Mouse (Mus musculus): Measurements from ENCODE around the gene Gpx2. TPM values are rescaled to one million over a fixed set of nuclear protein-coding genes. Genes with fewer than 3 reads are reported as not detected.
"Not testable (repeated sequence)": the region's sequence is repeated elsewhere in the genome, so short reads cannot be mapped to it uniquely, and the experiment has no call there.

The Gpx2 gene
- total RNA-seq, 2 experiments from 2014 or later: not detected

DNA sequence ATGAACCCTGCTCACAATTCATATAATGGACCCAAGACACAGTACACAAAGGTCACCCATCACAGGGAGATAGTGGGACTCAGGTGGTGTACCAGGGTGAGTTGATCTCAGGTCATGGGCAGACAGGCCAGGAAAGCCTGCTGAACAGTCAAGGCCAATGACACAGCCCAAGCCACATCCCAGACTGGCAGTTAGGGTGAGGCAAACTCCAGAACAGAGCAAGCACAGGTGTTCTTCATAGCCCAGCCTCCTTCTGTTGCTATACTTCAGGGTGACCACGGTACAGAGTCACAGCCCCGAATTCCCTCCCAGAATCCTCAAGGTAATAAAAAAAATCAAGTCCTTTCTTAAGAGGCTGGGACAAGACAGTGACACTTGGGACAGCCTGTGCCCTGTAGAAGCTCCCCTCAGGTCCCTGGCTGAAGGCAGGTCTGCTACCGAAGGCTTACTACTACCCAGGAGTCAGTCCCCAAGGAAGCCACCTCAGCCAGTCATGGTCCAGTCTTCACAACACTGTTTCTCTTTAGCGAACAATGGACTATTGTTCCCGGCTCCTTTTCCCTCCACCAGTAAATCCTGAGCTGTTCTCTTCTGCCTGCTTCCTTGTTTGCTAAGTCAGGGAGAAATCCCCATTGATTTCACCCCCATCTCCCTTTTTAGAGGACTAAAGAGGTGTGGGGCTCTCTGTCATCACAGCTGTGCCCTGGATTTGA is 2.8 kb upstream of the Gpx2 start:
- intact Hi-C loops (cut with DNase I): no loop called here
- no peak overlapping the region for H3K4me3 ChIP-seq
- no peak for DNase-seq
- TF ChIP-seq CTCF (IDR thresholded peaks at IDR 0.05): no peak
- no peak overlapping the region for H3K27ac ChIP-seq

DNA sequence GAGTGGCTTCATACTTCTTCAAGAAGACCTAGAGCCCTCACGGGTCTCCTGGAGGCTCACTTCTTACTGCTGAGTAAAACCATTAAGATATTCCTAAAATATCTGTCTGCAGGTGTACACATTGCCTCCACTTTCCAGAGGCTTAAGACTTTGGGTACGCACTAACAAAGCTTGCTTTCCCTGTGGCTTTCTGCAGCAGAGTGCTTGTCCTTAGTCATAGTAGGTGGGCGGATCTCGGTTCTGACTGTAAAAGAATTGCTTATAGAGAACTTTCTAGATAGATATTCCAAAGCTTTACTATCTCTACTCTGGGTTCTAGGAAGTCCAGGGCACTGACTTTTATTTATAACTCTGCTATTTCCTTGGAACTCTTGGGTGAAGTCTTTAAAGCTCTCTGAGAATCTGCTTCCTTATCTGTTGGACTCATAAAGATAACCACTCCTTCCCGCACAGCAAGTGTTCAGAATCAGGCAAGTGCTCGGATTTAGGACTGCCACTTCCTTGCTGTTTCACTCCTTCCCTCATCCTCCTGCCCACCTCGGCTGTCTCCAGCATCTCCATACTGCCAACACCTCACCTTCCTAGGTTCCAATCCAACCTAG is 1.7 kb upstream of the Gpx2 start:
- no peak for DNase-seq
- intact Hi-C loops (cut with DNase I): no loop called here
- TF ChIP-seq CTCF (IDR thresholded peaks at IDR 0.05): no peak
- Histone ChIP-seq H3K4me3 (no peak overlapping the region), H3K27ac (no peak overlapping the region)

DNA sequence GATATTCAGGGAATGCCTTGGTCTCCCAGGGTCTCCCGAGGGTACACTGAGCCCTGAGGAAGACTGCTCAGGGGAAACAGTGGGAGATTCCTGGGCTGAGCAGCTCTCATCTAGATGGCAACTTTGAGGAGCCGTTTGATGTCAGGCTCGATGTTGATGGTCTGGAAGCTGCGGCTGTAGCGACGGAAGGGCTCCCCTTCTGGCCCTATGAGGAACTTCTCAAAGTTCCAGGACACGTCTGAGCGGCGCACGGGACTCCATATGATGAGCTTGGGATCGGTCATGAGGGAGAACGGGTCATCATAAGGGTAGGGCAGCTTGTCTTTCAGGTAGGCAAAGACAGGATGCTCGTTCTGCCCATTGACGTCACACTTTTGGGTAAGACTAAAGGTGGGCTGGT is 2.8 kb downstream of the Gpx2 start:
- DNase-seq; H3K4me3 ChIP-seq; H3K27ac ChIP-seq; intact Hi-C loops (cut with DNase I): not testable (repeated sequence)

DNA sequence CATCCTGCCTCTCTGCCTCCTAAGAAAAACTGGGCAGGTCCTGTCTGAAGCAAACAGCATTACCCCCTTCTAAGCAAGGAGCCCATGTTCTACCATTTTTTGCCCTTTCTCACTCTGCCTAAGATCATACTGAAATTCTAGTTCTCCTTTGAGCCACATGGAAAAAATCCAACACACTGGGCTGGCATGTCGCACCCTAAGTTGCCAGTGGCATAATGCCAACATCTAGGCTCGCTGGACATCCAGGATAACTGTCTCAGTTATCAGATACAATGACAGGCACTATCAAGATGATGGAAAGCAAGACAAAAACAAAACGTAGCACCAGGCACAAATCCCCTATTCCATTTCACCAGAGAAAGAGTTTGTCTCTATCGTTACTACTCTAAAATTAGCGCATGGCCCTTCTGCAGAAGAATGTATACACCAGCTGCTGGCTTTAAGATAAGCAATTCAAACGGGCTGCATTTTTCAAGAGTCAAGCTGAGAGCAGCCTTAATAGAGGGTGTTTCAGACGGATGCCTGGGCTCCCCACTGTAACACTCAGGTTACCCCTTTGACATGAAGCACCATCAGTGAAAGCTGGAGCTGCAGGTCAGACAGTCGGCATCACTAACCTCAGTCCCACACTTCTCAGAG is 4.8 kb downstream of the Gpx2 start:
- no peak overlapping the region for H3K27ac ChIP-seq
- TF ChIP-seq CTCF (IDR thresholded peaks at IDR 0.05): no peak
- DNase-seq: no peak
- intact Hi-C loops (cut with DNase I): no loop called here
- no peak overlapping the region for H3K4me3 ChIP-seq

DNA sequence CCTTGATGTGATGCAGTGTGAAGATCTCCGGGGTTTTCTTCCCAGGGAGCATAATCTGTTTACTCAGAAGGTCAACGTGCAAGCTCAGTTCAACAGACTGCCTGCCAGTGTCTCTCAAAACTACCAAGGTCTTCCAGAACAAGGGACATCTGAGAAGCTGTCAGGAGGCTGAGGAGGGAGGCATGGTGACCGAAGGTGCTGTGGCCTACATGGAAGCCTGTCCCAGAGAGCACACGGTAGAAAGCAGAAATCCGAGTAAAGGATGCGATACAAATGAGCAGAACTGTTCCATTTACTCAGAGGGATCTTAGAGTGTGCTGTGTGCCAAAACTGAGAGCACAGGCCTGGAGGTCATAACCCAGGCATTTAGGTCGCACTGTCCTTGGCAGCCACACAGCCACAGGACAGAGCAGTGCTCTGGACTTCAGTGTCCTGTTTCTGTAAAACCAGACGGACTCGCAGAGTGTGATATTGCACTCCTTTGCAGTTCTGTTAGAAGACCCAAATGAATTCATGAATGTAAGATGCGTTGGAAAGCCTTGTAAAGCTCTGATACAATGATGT is 11.2 kb downstream of the Gpx2 start:
- peak; percentile 68 for DNase-seq

DNA sequence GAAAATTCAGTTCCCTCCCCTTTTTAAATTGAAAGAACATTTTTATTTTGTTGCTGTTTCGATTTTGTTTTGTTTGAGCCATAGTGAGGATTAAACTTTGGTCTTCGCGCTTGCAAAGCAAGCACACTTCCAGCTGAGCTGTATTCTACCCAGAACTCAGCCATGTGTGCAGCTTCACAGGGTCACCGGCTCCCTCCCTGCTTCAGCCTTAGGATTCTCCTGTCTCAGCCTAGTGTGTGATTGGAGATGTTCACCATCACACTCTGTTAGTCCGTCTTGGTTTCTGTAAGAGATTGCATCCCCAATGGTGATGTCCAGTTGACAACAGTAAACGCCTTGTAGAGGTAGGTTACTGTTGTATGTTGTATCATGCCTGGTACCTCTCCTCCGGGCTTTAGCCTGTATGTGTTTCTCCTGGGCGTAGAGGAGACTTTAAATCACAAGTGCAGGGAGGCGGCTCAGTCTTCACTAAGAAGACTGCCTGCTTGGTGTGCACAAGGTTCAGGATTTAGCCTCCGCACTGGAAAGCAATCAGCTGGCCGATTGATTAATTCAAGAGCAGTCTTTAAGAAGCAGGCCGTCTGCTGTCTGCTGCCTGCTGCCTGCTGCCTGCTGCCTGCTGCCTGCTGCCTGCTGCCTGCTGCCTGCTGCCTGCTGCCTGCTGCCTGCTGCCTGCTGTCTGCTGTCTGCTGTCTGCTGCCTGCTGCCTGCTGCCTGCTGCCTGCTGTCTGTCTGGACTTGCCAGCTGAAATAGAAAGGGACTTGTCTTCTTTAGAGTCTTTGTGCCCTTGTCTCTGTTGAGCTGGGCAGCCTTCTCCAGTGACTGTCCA is 14.5 kb downstream of the Gpx2 start:
- Histone ChIP-seq H3K4me3 (no peak overlapping the region), H3K27ac (no peak overlapping the region)
- intact Hi-C loops (cut with DNase I): no loop called here
- DNase-seq: no peak
- TF ChIP-seq CTCF (IDR thresholded peaks at IDR 0.05): no peak

More for the DNA sequence above, 11.2 kb downstream of the Gpx2 start:
- H3K27ac ChIP-seq: peak overlapping the region; percentile 73
- TF ChIP-seq CTCF (IDR thresholded peaks at IDR 0.05): no peak
- intact Hi-C loops (cut with DNase I): no loop called here
- H3K4me3 ChIP-seq: no peak overlapping the region

DNA sequence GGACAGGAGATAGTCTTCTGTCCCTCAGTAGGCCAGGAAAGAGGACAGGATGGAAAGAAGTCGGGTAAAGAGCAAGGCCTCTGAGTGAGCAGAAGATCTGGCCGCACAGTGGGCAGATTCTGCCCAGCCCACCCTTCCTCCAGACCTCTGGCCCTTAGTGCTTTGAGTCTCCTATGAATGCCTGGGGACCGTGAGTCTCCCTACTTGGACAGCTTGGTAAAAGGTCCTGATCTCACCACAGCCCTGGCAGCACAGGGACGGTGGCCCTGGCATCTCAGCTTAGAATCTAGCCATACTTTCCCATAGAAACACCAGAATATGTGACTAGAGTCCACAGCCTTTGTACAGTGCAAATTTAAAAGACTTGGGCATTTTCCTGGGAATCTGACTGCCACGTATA is 15.4 kb downstream of the Gpx2 start:
- intact Hi-C loops (cut with DNase I): no loop called here
- no peak for DNase-seq
- no peak for TF ChIP-seq CTCF (IDR thresholded peaks at IDR 0.05)
- Histone ChIP-seq H3K4me3 (no peak overlapping the region), H3K27ac (no peak overlapping the region)

DNA sequence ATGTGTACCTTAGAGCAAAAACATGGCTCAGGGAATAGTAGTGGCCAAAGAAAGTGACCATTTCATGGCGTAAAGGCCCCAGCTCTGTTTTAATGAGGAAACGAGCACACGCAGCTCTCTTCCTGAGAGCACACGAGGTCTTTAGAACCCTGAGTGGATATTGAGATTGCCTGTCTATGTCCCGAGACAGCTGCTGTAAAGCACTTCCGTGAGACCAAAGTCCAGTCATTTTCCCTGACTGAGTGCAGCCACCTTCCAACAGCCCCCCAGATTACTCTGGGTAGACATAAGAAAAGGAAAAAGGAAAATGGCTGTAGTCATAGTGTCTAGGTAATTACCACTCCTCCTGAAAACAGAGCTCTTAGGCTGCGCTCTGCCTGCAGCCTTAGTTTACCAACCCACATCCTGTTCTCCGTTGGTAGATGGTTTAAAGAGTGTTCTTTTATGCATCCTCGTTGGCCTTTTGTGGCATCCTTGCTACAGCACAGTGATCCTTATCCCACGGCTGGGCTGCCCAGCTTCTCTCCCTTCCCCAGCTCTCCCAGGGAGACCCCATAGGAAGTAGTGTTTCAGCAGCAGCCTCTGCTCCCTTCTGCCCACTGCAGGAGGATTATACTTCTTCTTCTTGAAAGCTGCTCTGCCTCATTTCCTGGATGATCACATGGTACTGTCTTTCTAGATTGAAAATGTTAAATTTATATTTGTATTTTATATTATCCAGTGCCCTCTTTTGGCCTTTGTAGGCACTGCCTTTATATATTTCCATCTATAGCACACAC is 16.9 kb downstream of the Gpx2 start:
- H3K4me3 ChIP-seq: no peak overlapping the region
- TF ChIP-seq CTCF (IDR thresholded peaks at IDR 0.05): no peak
- DNase-seq: no peak
- intact Hi-C loops (cut with DNase I): no loop called here
- no peak overlapping the region for H3K27ac ChIP-seq

DNA sequence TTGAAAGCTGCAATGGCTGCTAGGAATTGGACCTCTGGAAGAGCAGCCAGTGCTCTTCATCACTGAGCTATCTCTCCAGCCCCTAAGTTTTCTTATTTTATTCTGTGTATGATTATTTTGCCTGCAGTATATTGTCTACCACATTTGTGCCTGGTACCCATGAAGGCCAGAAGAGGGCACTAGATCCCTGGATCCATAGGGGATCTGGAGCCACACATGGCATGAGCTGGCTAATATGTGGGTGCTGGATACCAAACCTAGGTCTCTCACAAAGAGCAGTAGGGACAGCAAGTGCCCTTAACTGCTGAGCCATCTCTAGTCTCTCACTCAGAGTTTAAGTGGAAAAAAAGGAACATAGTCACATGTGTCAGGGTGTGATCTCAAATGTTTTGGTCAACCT is 17.5 kb downstream of the Gpx2 start:
- intact Hi-C loops (cut with DNase I): no loop called here
- no peak for DNase-seq
- Histone ChIP-seq H3K4me3 (no peak overlapping the region), H3K27ac (no peak overlapping the region)
- TF ChIP-seq CTCF (IDR thresholded peaks at IDR 0.05): peak; percentile 19; the same call in 1 of the 2 replicates

DNA sequence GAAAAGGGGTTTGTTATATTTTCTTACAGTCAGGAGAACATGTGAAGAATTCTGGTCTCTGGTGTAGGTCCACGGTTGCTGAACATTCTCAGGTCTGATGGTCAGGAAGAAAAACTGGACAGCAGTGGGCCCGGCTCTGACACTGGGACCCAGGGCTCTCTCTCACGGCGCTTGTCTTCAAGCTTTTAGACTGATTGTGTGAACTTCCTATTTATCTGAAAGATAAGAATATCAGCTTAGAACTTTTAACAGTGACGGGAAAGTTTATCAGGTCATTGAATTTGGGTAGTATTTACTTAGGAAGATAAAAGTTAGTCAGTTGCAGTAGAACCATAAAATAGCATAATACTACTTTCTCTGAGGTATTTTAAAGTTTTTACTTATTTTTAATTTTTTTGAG is 18.5 kb downstream of the Gpx2 start:
- no peak for TF ChIP-seq CTCF (IDR thresholded peaks at IDR 0.05)
- no peak overlapping the region for H3K4me3 ChIP-seq
- DNase-seq: no peak
- H3K27ac ChIP-seq: no peak overlapping the region
- intact Hi-C loops (cut with DNase I): no loop called here

DNA sequence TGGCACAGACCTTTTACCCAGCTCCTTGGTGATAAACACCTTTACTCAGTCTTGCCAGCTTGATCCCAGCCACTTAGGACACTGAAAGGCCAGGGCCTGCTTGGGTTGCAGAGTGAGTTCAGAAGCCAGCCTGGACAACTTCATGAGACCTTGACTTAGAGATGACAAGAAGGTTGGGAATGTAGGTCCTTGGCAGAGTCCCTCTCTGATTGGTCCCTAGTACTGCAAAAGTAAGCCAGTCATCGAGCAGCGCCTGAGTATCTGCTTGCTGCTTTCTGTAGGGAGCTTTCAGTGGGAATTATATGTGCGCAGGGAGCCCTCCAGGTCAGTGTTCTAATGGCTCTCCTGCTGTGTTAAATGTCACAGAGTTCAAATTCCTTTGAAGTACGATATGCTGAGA is 20.2 kb downstream of the Gpx2 start:
- TF ChIP-seq CTCF (IDR thresholded peaks at IDR 0.05): no peak
- peak overlapping the region; percentile 3; the same call in 1 of the 2 replicates for H3K27ac ChIP-seq
- DNase-seq: no peak
- intact Hi-C loops (cut with DNase I): no loop called here
- no peak overlapping the region for H3K4me3 ChIP-seq

DNA sequence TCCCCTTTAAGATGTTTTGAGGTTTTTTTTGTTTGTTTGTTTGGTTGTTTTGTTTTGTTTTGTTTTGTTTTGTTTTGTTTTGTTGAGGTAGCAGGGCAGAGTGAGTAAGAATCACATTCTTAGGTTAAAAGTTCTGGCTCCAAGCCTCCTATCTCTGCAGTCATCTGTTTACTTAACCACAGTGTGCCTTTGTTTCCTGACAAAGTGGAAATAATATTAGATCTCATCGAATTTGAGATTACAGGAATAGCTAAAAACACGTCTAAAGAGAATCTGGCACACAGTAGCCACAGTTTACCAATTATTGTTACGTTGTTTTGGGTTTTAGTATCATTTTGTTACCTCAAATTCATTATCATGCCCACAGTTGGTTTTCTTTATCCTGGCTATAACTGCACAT is 20.7 kb downstream of the Gpx2 start:
- no peak for TF ChIP-seq CTCF (IDR thresholded peaks at IDR 0.05)
- no peak for DNase-seq
- Histone ChIP-seq H3K27ac (peak overlapping the region; percentile 3; the same call in 1 of the 2 replicates), H3K4me3 (no peak overlapping the region)
- intact Hi-C loops (cut with DNase I): no loop called here
